In genomic region chr2:79461861-79462260, GRCm38 (mm10) we compare ENCODE assay signal across 22 mouse cellular contexts. TPM values are rescaled to one million over a fixed set of nuclear protein-coding genes. Genes with fewer than 3 reads are reported as not detected.
A peak's percentile ranks its signal among the peaks of the same experiment; 100 is the strongest.
DNase-seq lines count a peak whose midpoint lies in the region; ATAC-seq and TF ChIP-seq lines count a peak whose summit lies in the region.
"Had no signal": no experiment of that assay in that cellular context is flagged by ENCODE, and none has a peak within 500 bp of the region (broad histone marks: within the 10 kb centered on the region; RNA-seq: fewer than 3 reads in every experiment).

No protein-coding gene starts in this region.

- H3K4me1 ChIP-seq in forebrain, embryonic 14.5 days (ENCODE audit: control insufficient read depth, insufficient read depth, low read length) = peaks cover 23% of the 10 kb centered on the region
- peaks cover 16% of the 10 kb centered on the region for H3K4me1 ChIP-seq in forebrain, embryonic 11.5 days (replicated peaks; ENCODE audit: control insufficient read depth, insufficient read depth, low read length)
- H3K4me1 ChIP-seq in forebrain, embryonic 16.5 days (replicated peaks; ENCODE audit: control insufficient read depth, insufficient read depth, low read length) = peaks cover 21% of the 10 kb centered on the region
- no peaks in the 10 kb centered on the region for H3K4me1 ChIP-seq in intestine, postnatal 0 days (replicated peaks; ENCODE audit: control insufficient read depth, insufficient read depth, low read length)
- H3K4me1 ChIP-seq: heart, embryonic 13.5 days had no signal

- peaks cover 33% of the 10 kb centered on the region for H3K27me3 ChIP-seq in forebrain, embryonic 14.5 days (replicated peaks; ENCODE audit: control insufficient read depth, insufficient read depth, low read length)
- H3K27me3 ChIP-seq in forebrain, embryonic 11.5 days (ENCODE audit: control insufficient read depth, insufficient read depth, low read length) = peaks cover 44% of the 10 kb centered on the region
- H3K27me3 ChIP-seq in forebrain, embryonic 16.5 days (replicated peaks; ENCODE audit: control insufficient read depth, insufficient read depth, low read length) = peaks cover 16% of the 10 kb centered on the region; the same call in 1 of the 2 replicates
- peaks cover 37% of the 10 kb centered on the region for H3K27me3 ChIP-seq in intestine, postnatal 0 days (replicated peaks; ENCODE audit: control insufficient read depth, insufficient read depth, low read length)

- no peaks in the 10 kb centered on the region for H3K9me3 ChIP-seq in forebrain, embryonic 14.5 days (replicated peaks; ENCODE audit: control insufficient read depth, low read length)
- H3K9me3 ChIP-seq in forebrain, embryonic 11.5 days (ENCODE audit: control insufficient read depth, low read length) = no peaks in the 10 kb centered on the region
- H3K9me3 ChIP-seq in forebrain, embryonic 16.5 days (ENCODE audit: control insufficient read depth, low read length) = no peaks in the 10 kb centered on the region
- no peaks in the 10 kb centered on the region for H3K9me3 ChIP-seq in intestine, postnatal 0 days (ENCODE audit: control insufficient read depth)
- H3K9me3 ChIP-seq: embryonic facial prominence, embryonic 12.5 days; forebrain, embryonic 12.5 days; heart, embryonic 13.5 days; hindbrain, embryonic 15.5 days had no signal

- no peak overlapping the region for H3K4me2 ChIP-seq in forebrain, embryonic 14.5 days (ENCODE audit: low read length)
- H3K4me2 ChIP-seq in forebrain, embryonic 11.5 days (ENCODE audit: low read depth, low read length, severe bottlenecking) = no peak overlapping the region
- H3K4me2 ChIP-seq in forebrain, embryonic 16.5 days (ENCODE audit: low read length) = no peak overlapping the region
- H3K4me2 ChIP-seq in intestine, postnatal 0 days (replicated peaks; ENCODE audit: low read depth) = no peak overlapping the region
- H3K4me2 ChIP-seq: embryonic facial prominence, embryonic 12.5 days; forebrain, embryonic 12.5 days; heart, embryonic 13.5 days; hindbrain, embryonic 15.5 days had no signal

- no peak overlapping the region for H3K27ac ChIP-seq in forebrain, embryonic 14.5 days (ENCODE audit: low read depth, low read length)
- H3K27ac ChIP-seq in forebrain, embryonic 11.5 days (ENCODE audit: low read depth, low read length) = no peak overlapping the region
- no peak overlapping the region for H3K27ac ChIP-seq in forebrain, embryonic 16.5 days (ENCODE audit: low read length)
- H3K27ac ChIP-seq in intestine, postnatal 0 days (ENCODE audit: low read depth, low read length) = no peak overlapping the region
- H3K27ac ChIP-seq: embryonic facial prominence, embryonic 12.5 days; forebrain, embryonic 12.5 days; gastrocnemius, adult 2 months; heart, embryonic 13.5 days; hindbrain, embryonic 15.5 days had no signal

- ATAC-seq in forebrain, embryonic 14.5 days = no peak
- no peak for ATAC-seq in forebrain, embryonic 11.5 days (replicated peaks; ENCODE audit: low FRiP score)
- ATAC-seq in forebrain, embryonic 16.5 days = no peak
- no peak for ATAC-seq in intestine, postnatal 0 days
- ATAC-seq: intestine, embryonic 16.5 days had no signal

- H3K36me3 ChIP-seq in forebrain, embryonic 14.5 days (ENCODE audit: control insufficient read depth, insufficient read depth, low read length) = no peaks in the 10 kb centered on the region
- no peaks in the 10 kb centered on the region for H3K36me3 ChIP-seq in forebrain, embryonic 11.5 days (ENCODE audit: control insufficient read depth, insufficient read depth, low read length)
- H3K36me3 ChIP-seq in forebrain, embryonic 16.5 days (ENCODE audit: control insufficient read depth, insufficient read depth) = no peaks in the 10 kb centered on the region
- H3K36me3 ChIP-seq in intestine, postnatal 0 days (ENCODE audit: control insufficient read depth, insufficient read depth) = no peaks in the 10 kb centered on the region
- H3K36me3 ChIP-seq: embryonic facial prominence, embryonic 12.5 days; forebrain, embryonic 12.5 days; heart, embryonic 13.5 days; hindbrain, embryonic 15.5 days had no signal

- H3K4me3 ChIP-seq in forebrain, embryonic 14.5 days (ENCODE audit: low read depth, low read length) = no peak overlapping the region
- no peak overlapping the region for H3K4me3 ChIP-seq in forebrain, embryonic 11.5 days (ENCODE audit: low read depth, low read length)
- no peak overlapping the region for H3K4me3 ChIP-seq in forebrain, embryonic 16.5 days (replicated peaks; ENCODE audit: low read length)
- no peak overlapping the region for H3K4me3 ChIP-seq in intestine, postnatal 0 days (ENCODE audit: low read depth, low read length)
- H3K4me3 ChIP-seq: embryonic facial prominence, embryonic 12.5 days; forebrain, embryonic 12.5 days; gastrocnemius, adult 2 months; heart, embryonic 13.5 days; hindbrain, embryonic 15.5 days had no signal

- H3K9ac ChIP-seq in forebrain, embryonic 14.5 days (ENCODE audit: low read length) = no peak overlapping the region
- no peak overlapping the region for H3K9ac ChIP-seq in forebrain, embryonic 11.5 days (ENCODE audit: low read length)
- no peak overlapping the region for H3K9ac ChIP-seq in forebrain, embryonic 16.5 days (replicated peaks; ENCODE audit: low read depth, low read length)
- no peak overlapping the region for H3K9ac ChIP-seq in intestine, postnatal 0 days (ENCODE audit: low read depth, low read length)
- H3K9ac ChIP-seq: embryonic facial prominence, embryonic 12.5 days; forebrain, embryonic 12.5 days; heart, embryonic 13.5 days; hindbrain, embryonic 15.5 days had no signal

- whole genome bisulfite sequencing in forebrain, embryonic 14.5 days = 31% methylated on average over 2 of the region's 2 CpGs
- 60% methylated on average over 2 of the region's 2 CpGs for WGBS in forebrain, embryonic 11.5 days
- WGBS in forebrain, embryonic 16.5 days = 45% methylated on average over 2 of the region's 2 CpGs
- 88% methylated on average over 2 of the region's 2 CpGs for WGBS in intestine, postnatal 0 days

- TF ChIP-seq CTCF in brain, embryonic 14.5 days (IDR thresholded peaks at IDR 0.05; ENCODE audit: borderline replicate concordance, extremely low read depth, insufficient read depth, insufficient read length) = no peak
- TF ChIP-seq CTCF in intestine, postnatal 0 days (IDR thresholded peaks at IDR 0.05; ENCODE audit: low read depth) = no peak

- TF ChIP-seq POLR2A in brain, embryonic 14.5 days (IDR thresholded peaks at IDR 0.05; ENCODE audit: borderline replicate concordance, extremely low read depth, insufficient read depth, insufficient read length, poor library complexity, severe bottlenecking) = no peak

- DNase-seq in forebrain, embryonic 14.5 days (ENCODE audit: low spot score) = peak; percentile 37
- DNase-seq in forebrain, embryonic 11.5 days (ENCODE audit: low spot score) = no peak
- DNase-seq in brain, embryonic 14.5 days (ENCODE audit: low read depth) = peak; percentile 54
- peak; percentile 90 for DNase-seq in cerebellum, adult 9-10 months
- DNase-seq in cerebellum, postnatal 25 days = peak; percentile 79 to 84
- no peak for DNase-seq in left cerebral cortex, postnatal 4 days
- DNase-seq: adrenal gland, adult 2 months; adrenal gland, postnatal 25 days; gastrocnemius, adult 2 months; gastrocnemius, postnatal 25 days; heart, postnatal 36 days; kidney, adult 8-10 months had no signal

- intact Hi-C loops in left cerebral cortex, postnatal 4 days (cut with DNase I) = no loop called here

RNA-seq across cellular contexts. Expression of gene Cerkl, which starts 5.3 kb away (rescaled TPM):
- polyA plus RNA-seq in forebrain, embryonic 14.5 days (2014; fragmentation: Nextera tagmentation; extraction: Ambion mirVana) = 1.1 and 2.0 TPM in 2 replicates
- 1.2 and 2.2 TPM in 2 replicates for polyA plus RNA-seq in forebrain, embryonic 11.5 days (2014; fragmentation: Nextera tagmentation; extraction: Ambion mirVana)
- 0.46 and 0.96 TPM in 2 replicates for polyA plus RNA-seq in brain, embryonic 14.5 days (2012; rRNA removed)
- 1 to 10 TPM; 1.4 to 1.9 TPM for total RNA-seq in left cerebral cortex, postnatal 4 days (2021)
- 1.3 and 1.5 TPM in 2 replicates for polyA plus RNA-seq in forebrain, embryonic 16.5 days (2015; fragmentation: Nextera tagmentation; extraction: Ambion mirVana)
- 0.34 and 1.2 TPM in 2 replicates for polyA plus RNA-seq in intestine, postnatal 0 days (2015; fragmentation: Nextera tagmentation; extraction: Ambion mirVana)

RNA-seq across cellular contexts. Expression of gene Neurod1, which starts 5.3 kb away (rescaled TPM):
- polyA plus RNA-seq in forebrain, embryonic 14.5 days (2014; fragmentation: Nextera tagmentation; extraction: Ambion mirVana) = 44.4 and 60.1 TPM in 2 replicates
- polyA plus RNA-seq in forebrain, embryonic 11.5 days (2014; fragmentation: Nextera tagmentation; extraction: Ambion mirVana) = 30.7 and 34.3 TPM in 2 replicates
- 33.3 and 42.1 TPM in 2 replicates for polyA plus RNA-seq in brain, embryonic 14.5 days (2012; rRNA removed)
- 10 to 100 TPM; 25.9 to 27.8 TPM for total RNA-seq in left cerebral cortex, postnatal 4 days (2021)
- 55.8 and 68.6 TPM in 2 replicates for polyA plus RNA-seq in forebrain, embryonic 16.5 days (2015; fragmentation: Nextera tagmentation; extraction: Ambion mirVana)
- 2.1 and 2.4 TPM in 2 replicates for polyA plus RNA-seq in intestine, postnatal 0 days (2015; fragmentation: Nextera tagmentation; extraction: Ambion mirVana)
- total RNA-seq: adrenal gland, adult 2 months; adrenal gland, postnatal 25 days; gastrocnemius, adult 2 months; gastrocnemius, postnatal 25 days; granulocyte monocyte progenitor cell, adult 5-6 weeks; heart, adult 8-10 months; heart, postnatal 36 days had no signal
- polyA plus RNA-seq: heart, embryonic 13.5 days; heart, postnatal 0 days had no signal

Comparison
In these comparisons a context has a peak if more than half of its experiments do, and no peak if none do; other contexts are left out.
1. DNase-seq: peak in forebrain, embryonic 14.5 days (single experiment), brain, embryonic 14.5 days (single experiment), cerebellum, adult 9-10 months (single experiment) and cerebellum, postnatal 25 days (2 of 2); none in forebrain, embryonic 11.5 days (single experiment) and left cerebral cortex, postnatal 4 days (single experiment).